Mouse (Mus musculus) lung, embryonic 16.5 days (tissue): ENCODE results near the gene Gm28048. TPM values are rescaled to one million over a fixed set of nuclear protein-coding genes. Genes with fewer than 3 reads are reported as not detected.

Experiments used
- ATAC-seq: fragments of 200-750 bp; cut with Nextera tagmentation; 2 replicates; pipeline ENCODE4 v1.8.0; 2017; ENCODE audit warnings: low read depth, mild to moderate bottlenecking, moderate library complexity
- H3K27ac ChIP-seq: fragments of 300-500 bp; sonication (generic); 2 replicates; pipeline ENCODE4 v1.5.1; 2014; ENCODE audit warnings: mild to moderate bottlenecking, control low read depth, low read length
- H3K27me3 ChIP-seq: fragments of 300-500 bp; sonication (generic); 2 replicates; pipeline ENCODE4 v1.6.1; 2014; ENCODE audit warnings: low read depth, low read length, mixed read lengths; ENCODE audit not compliant: control insufficient read depth, insufficient read depth
- H3K36me3 ChIP-seq: fragments of 300-500 bp; sonication (generic); 2 replicates; pipeline ENCODE4 v1.6.1; 2014; ENCODE audit warnings: low read length; ENCODE audit not compliant: control insufficient read depth, insufficient read depth
- H3K4me1 ChIP-seq: fragments of 300-500 bp; sonication (generic); replicated peaks from 2 replicates; pipeline ENCODE4 v1.6.1; 2014; ENCODE audit warnings: low read length, mixed read lengths; ENCODE audit not compliant: control insufficient read depth, insufficient read depth
- H3K4me2 ChIP-seq: fragments of 300-500 bp; sonication (generic); 2 replicates; pipeline ENCODE4 v1.6.1; 2014; ENCODE audit warnings: low read depth, low read length, control low read depth
- H3K4me3 ChIP-seq: fragments of 300-500 bp; sonication (generic); 2 replicates; pipeline ENCODE4 v1.5.1; 2014; ENCODE audit warnings: mild to moderate bottlenecking, low read length, control low read depth
- H3K9ac ChIP-seq: fragments of 300-500 bp; sonication (generic); 2 replicates; pipeline ENCODE4 v1.6.1; 2014; ENCODE audit warnings: low read length, control low read depth
- H3K9me3 ChIP-seq: fragments of 300-500 bp; sonication (generic); 2 replicates; pipeline ENCODE4 v1.6.1; 2016; ENCODE audit warnings: low read length; ENCODE audit not compliant: control insufficient read depth
- whole genome bisulfite sequencing: fragments of 180-500 bp; shearing (Covaris S2); extraction: QIAGEN DNeasy Blood & Tissue Kit; methylation state at CpG from one replicate; pipeline ENCODE4 v1.1.7; 2014; 5-methylcytosine and 5-hydroxymethylcytosine counted together
- polyA plus RNA-seq: library from polyadenylated mRNA; unstranded; fragments of >200 nt; fragmentation: Nextera tagmentation; extraction: Ambion mirVana; gene quantifications from 2 replicates; pipeline ENCODE4 v1.2.1, GENCODE M21; 2015

The Gm28048 gene
- polyA plus RNA-seq, 1 experiment from 2014 or later = 13.9 TPM

GRCm38 (mm10) chr11:22994271-22994670 lies 12.4 kb upstream of the Gm28048 start:
- H3K36me3 ChIP-seq = peaks cover 29% of the 10 kb centered on the region
- WGBS = 73% methylated on average over 2 of the region's 2 CpGs

DNA sequence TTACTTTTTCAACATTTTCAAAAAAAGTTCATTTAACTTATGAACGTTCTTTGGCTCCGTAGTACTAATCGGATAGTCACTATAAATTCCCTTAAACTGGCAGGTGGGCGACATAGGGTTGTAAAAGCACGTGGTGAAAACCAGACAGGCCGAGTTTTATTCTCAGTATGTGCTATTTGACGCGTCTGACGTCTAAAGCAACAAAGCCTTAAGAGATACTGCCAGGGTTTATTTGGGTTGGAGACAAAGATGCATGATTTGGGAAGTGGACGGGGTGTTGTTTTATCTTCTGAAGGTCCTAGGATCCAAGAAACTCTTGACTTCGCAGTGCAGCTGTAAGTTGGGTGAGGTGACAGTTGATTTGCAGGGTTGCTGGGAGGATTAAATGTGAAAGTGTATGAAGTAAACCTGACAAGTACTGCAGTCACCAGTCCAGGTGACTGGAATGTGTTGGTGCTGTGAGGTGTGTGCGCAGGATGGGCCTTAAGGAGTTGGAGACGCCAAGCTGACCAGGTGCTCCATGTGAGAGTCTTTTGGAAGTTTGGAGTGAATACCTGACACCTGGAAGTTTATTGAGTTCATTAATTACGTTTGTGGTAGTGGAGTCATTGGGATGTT lies 9.4 kb upstream of the Gm28048 start:
- 3% methylated on average over 14 of the region's 14 CpGs for WGBS
- Histone ChIP-seq H3K27ac (peak overlapping the region; percentile 95), H3K27me3 (no peaks in the 10 kb centered on the region), H3K9me3 (no peaks in the 10 kb centered on the region), H3K4me3 (peak overlapping the region; percentile 97), H3K9ac (peak overlapping the region; percentile 88), H3K4me1 (peaks cover 8% of the 10 kb centered on the region), H3K36me3 (peaks cover 16% of the 10 kb centered on the region), H3K4me2 (peak overlapping the region; percentile 91)
- no peak for ATAC-seq

More at GRCm38 (mm10) chr11:22994271-22994670, 12.4 kb upstream of the Gm28048 start:
- Histone ChIP-seq H3K4me1 (peaks cover 8% of the 10 kb centered on the region), H3K4me2 (no peak overlapping the region), H3K27ac (no peak overlapping the region), H3K9me3 (no peaks in the 10 kb centered on the region), H3K9ac (no peak overlapping the region), H3K4me3 (no peak overlapping the region), H3K27me3 (no peaks in the 10 kb centered on the region)
- ATAC-seq = no peak

DNA sequence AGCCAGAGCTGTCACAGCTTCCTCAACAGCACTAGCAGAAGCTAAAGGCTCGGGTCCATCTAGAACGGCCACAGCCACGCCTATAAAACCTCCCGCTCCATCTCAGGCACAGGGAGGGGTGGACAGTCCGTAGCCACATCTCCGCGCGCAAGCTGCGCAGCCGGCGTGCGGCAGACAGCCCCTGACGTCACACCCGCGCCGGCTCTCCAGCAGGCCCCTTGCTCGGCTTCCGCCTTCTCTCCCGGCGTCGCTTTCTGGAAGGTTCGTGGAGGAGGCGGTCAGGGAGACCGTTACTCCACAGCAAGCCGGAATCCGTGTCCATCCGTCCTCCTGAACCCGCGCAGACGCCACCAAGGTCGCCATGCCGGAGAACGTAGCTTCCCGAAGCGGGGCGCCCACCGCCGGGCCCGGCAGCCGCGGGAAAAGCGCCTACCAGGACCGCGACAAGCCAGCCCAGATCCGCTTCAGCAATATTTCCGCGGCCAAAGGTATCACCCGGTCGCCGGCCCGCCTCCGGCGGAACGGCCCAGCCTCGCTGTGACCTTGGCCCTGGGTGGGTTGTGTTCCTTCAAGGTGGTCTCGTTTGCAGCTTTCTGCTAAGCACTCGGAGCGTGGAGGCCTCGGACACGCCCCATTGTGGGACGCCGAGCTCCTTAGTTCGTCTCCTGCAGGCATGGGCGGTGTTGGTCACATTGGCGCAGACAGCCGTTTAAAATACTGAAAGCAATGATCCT lies 8.7 kb upstream of the Gm28048 start, which contains the start of gene Cct4:
Gene Cct4, plus strand, starts transcription at position 127 of the 734 bp plus-strand sequence.
- Histone ChIP-seq H3K27ac (peak within 1 kb of the TSS; percentile 95), H3K36me3 (peaks cover 14% of the 10 kb centered on the region), H3K4me2 (peak within 1 kb of the TSS; percentile 91), H3K4me1 (peaks cover 8% of the 10 kb centered on the region), H3K9me3 (no peaks in the 10 kb centered on the region), H3K27me3 (no peaks in the 10 kb centered on the region), H3K9ac (peak within 1 kb of the TSS; percentile 88), H3K4me3 (peak within 1 kb of the TSS; percentile 97)
- peak; percentile 99 for ATAC-seq
- under 1% methylated on average over 64 of the region's 66 CpGs for WGBS

- ATAC-seq = no peak
- WGBS = 40% methylated on average over 1 of the region's 1 CpGs
- peaks cover 9% of the 10 kb centered on the region; the same call in 1 of the 2 replicates for H3K36me3 ChIP-seq
Measured at GRCm38 (mm10) chr11:22989786-22990185, 7.9 kb upstream of the Gm28048 start.

DNA sequence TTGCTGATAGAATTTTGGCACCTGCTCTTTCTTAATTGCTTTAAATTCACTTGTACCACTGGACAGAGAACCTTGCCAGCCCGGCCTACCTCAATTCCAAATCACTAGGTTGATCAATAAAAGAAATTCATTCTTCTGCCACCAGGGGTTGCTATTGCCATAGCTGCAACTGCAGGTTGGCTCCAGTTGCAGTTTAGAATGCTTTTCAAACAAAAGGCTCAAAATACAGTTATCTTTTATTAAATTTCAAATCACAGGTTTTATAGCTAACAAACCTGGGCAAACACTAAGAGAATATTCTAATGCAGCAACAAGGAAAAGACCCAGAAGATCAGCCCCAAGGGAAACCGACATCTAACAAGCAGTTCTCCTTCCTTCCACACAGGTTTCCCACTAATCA lies 5.5 kb upstream of the Gm28048 start:
- Histone ChIP-seq H3K4me3 (no peak overlapping the region), H3K9me3 (no peaks in the 10 kb centered on the region), H3K4me2 (no peak overlapping the region), H3K9ac (no peak overlapping the region), H3K27me3 (no peaks in the 10 kb centered on the region), H3K36me3 (no peaks in the 10 kb centered on the region), H3K27ac (no peak overlapping the region), H3K4me1 (peaks cover 8% of the 10 kb centered on the region)
- 27% methylated on average over 2 of the region's 2 CpGs for WGBS
- no peak for ATAC-seq

More at GRCm38 (mm10) chr11:22989786-22990185, 7.9 kb upstream of the Gm28048 start:
- no peaks in the 10 kb centered on the region for H3K9me3 ChIP-seq
- H3K27ac ChIP-seq = peak overlapping the region; percentile 95
- H3K4me3 ChIP-seq = peak overlapping the region; percentile 97
- peak overlapping the region; percentile 91 for H3K4me2 ChIP-seq
- peak overlapping the region; percentile 88 for H3K9ac ChIP-seq
- H3K4me1 ChIP-seq = peaks cover 8% of the 10 kb centered on the region
- no peaks in the 10 kb centered on the region for H3K27me3 ChIP-seq

GRCm38 (mm10) chr11:22985510-22985909 lies 3.6 kb upstream of the Gm28048 start:
- WGBS = 54% methylated on average over 3 of the region's 3 CpGs
- no peaks in the 10 kb centered on the region for H3K27me3 ChIP-seq
- H3K9me3 ChIP-seq = no peaks in the 10 kb centered on the region
- no peak overlapping the region for H3K4me3 ChIP-seq
- H3K36me3 ChIP-seq = no peaks in the 10 kb centered on the region
- peaks cover 7% of the 10 kb centered on the region for H3K4me1 ChIP-seq
- H3K9ac ChIP-seq = no peak overlapping the region
- no peak overlapping the region for H3K27ac ChIP-seq
- no peak for ATAC-seq
- no peak overlapping the region for H3K4me2 ChIP-seq

DNA sequence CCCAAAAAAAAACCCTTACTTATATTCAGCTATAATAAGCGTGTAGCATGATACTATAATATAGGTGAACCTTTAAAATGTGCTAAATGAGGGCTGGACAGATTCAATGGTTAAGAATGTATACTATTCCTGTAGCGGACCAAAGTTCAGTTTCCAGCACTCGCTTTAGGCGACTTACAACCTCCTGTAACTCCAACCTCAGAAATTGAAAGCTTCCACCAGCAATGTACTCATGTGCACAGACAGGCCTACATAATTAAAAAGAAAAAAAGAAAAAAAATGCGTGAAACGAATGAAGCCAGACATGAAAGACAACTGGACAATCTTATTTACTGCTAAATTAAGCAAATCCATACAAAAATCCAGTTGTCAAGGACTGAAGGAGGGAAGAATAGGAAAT lies 956 bp upstream of the Gm28048 start:
- Histone ChIP-seq H3K4me2 (peak overlapping the region; percentile 84), H3K36me3 (peaks cover 2% of the 10 kb centered on the region; the same call in 1 of the 2 replicates), H3K4me3 (no peak overlapping the region), H3K9ac (no peak overlapping the region), H3K9me3 (no peaks in the 10 kb centered on the region), H3K4me1 (peaks cover 7% of the 10 kb centered on the region), H3K27ac (no peak overlapping the region), H3K27me3 (no peaks in the 10 kb centered on the region)
- no peak for ATAC-seq
- 69% methylated on average over 6 of the region's 6 CpGs for WGBS

DNA sequence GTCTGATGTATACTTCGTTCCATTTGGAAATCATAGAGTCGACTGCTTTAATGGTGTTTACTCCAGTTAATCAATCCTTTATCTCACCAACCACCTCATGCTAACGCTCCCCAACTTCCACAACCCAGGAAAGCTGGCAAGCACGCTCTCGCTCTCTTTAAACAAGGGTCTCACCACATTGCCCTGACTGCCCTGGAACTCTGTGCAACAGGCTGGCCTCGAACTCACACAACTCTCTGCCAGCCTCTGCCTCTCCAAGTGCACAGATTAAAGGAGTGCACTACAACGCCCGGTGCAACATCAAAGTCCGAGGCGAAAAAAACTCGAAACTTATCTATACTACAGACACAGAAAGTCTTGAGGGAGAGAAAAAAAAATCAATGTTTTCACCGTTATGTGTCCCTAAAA lies 343 bp downstream of the Gm28048 start:
- WGBS = under 1% methylated on average over 12 of the region's 12 CpGs
- Histone ChIP-seq H3K4me1 (peaks cover 7% of the 10 kb centered on the region), H3K4me3 (peak overlapping the region; percentile 77), H3K36me3 (peaks cover 5% of the 10 kb centered on the region; the same call in 1 of the 2 replicates), H3K27me3 (no peaks in the 10 kb centered on the region), H3K4me2 (peak overlapping the region; percentile 84), H3K9ac (peak overlapping the region; percentile 77), H3K27ac (peak overlapping the region; percentile 97), H3K9me3 (no peaks in the 10 kb centered on the region)
- peak; percentile 34 for ATAC-seq

DNA sequence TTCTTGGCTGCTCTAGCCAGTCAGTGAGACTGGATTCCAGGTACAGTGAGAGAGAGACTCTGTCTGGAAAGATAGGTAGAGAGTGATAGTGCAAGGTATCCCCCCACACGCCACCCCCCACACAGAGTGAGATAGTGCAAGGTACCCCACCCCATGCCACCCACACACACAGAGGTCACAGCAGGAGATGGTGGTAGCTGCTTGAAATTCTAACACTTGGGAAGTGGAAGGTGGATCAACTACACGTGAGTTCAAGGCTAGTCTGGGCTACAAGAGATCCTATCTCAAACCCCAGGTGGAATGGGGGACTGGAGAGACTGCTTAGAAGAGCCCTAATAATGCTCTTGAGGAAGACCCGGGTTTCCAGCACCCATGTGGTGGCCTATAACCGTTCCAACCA lies 849 bp downstream of the Gm28048 start:
- Histone ChIP-seq H3K9me3 (no peaks in the 10 kb centered on the region), H3K4me2 (peak overlapping the region; percentile 84), H3K27me3 (no peaks in the 10 kb centered on the region), H3K36me3 (peaks cover 5% of the 10 kb centered on the region; the same call in 1 of the 2 replicates), H3K27ac (no peak overlapping the region), H3K9ac (peak overlapping the region; percentile 77), H3K4me1 (peaks cover 7% of the 10 kb centered on the region), H3K4me3 (peak overlapping the region; percentile 77)
- ATAC-seq = no peak
- WGBS = 31% methylated on average over 4 of the region's 4 CpGs
